Mouse (Mus musculus) cortical plate, adult 2 months (tissue): ENCODE measurements around the gene Cpt1b.

Source experiments
- CTCF ChIP-seq: fragments of 200-500 bp; IDR thresholded peaks from 2 replicates; pipeline ENCODE4 v1.5.1; 2011; ENCODE audit warnings: mild to moderate bottlenecking, control low read depth, low read length; ENCODE audit not compliant: insufficient read depth; ENCODE audit errors: extremely low read depth
- POLR2A ChIP-seq: fragments of 200-500 bp; IDR thresholded peaks from 2 replicates; pipeline ENCODE4 v1.6.1; 2011; ENCODE audit warnings: mild to moderate bottlenecking, low read length, control low read depth; ENCODE audit not compliant: insufficient read depth; ENCODE audit errors: extremely low read depth

GRCm38 (mm10) chr15:89374801-89375534, 50.7 kb downstream of the Cpt1b start:
- no peak for TF ChIP-seq CTCF
- TF ChIP-seq POLR2A = no peak
